Mouse (Mus musculus) embryonic facial prominence, embryonic 13.5 days (tissue): ENCODE data around the gene Nek5. TPM values are rescaled to one million over a fixed set of nuclear protein-coding genes. Genes with fewer than 3 reads are reported as not detected.
"Not testable (repeated sequence)": the region's sequence is repeated elsewhere in the genome, so short reads cannot be mapped to it uniquely, and the experiment has no call there.

Experiments used
- ATAC-seq: fragments of 200-750 bp; cut with Nextera tagmentation; 2 replicates; pipeline ENCODE4 v1.8.0; 2017; ENCODE audit warnings: low read depth; ENCODE audit not compliant: insufficient number of reproducible peaks, insufficient read depth, low FRiP score, low TSS enrichment
- H3K27ac ChIP-seq: fragments of 300-500 bp; sonication (generic); 2 replicates; pipeline ENCODE4 v1.5.1; 2015; ENCODE audit warnings: moderate library complexity, mild to moderate bottlenecking, inconsistent platforms
- H3K27me3 ChIP-seq: fragments of 300-500 bp; sonication (generic); 2 replicates; pipeline ENCODE4 v1.6.1; 2015; ENCODE audit warnings: mild to moderate bottlenecking, inconsistent platforms
- H3K36me3 ChIP-seq: fragments of 300-500 bp; sonication (generic); 2 replicates; pipeline ENCODE4 v1.6.1; 2015; ENCODE audit warnings: mild to moderate bottlenecking, inconsistent platforms
- H3K4me1 ChIP-seq: fragments of 300-500 bp; sonication (generic); 2 replicates; pipeline ENCODE4 v1.6.1; 2015; ENCODE audit warnings: inconsistent platforms
- H3K4me2 ChIP-seq: fragments of 300-500 bp; sonication (generic); 2 replicates; pipeline ENCODE4 v1.6.1; 2015; ENCODE audit warnings: moderate library complexity, mild to moderate bottlenecking, inconsistent platforms
- H3K4me3 ChIP-seq: fragments of 300-500 bp; sonication (generic); 2 replicates; pipeline ENCODE4 v1.5.1; 2015; ENCODE audit warnings: mild to moderate bottlenecking, inconsistent platforms
- H3K9ac ChIP-seq: fragments of 300-500 bp; sonication (generic); 2 replicates; pipeline ENCODE4 v1.6.1; 2015; ENCODE audit warnings: mild to moderate bottlenecking, inconsistent platforms
- H3K9me3 ChIP-seq: fragments of 300-500 bp; sonication (generic); 2 replicates; pipeline ENCODE4 v1.6.1; 2016; ENCODE audit warnings: inconsistent platforms
- WGBS: fragments of 180-500 bp; shearing (Covaris S2); methylation state at CpG from one replicate; pipeline ENCODE4 v1.1.7; 2015; ENCODE audit warnings: mixed read lengths; 5-methylcytosine and 5-hydroxymethylcytosine counted together
- polyA plus RNA-seq: library from polyadenylated mRNA; unstranded; fragments of >200 nt; fragmentation: Nextera tagmentation; extraction: Ambion mirVana; gene quantifications from 2 replicates; pipeline ENCODE4 v1.2.1, GENCODE M21; 2015

Gene Nek5
- polyA plus RNA-seq, 1 experiment from 2014 or later = not detected

DNA sequence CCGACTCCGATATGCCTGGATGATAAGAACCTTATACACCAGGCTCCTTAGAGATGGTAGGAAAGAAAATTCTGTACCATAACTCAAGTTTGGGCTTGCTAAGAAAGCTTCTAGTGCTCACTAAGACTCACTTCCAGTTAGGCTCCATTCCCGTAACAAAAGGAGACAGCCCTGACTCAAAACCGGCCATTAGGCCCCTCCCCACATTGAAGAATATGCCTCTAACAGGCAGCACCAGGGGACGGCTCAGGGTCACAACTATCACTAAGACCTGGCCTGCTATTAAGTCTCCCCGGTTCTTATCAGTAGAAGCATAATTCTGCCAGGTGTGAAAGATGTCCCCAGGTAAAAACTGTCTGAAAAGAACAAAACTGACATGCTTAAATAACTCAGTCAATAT, 21.0 kb upstream of the Nek5 start:
- no peaks in the 10 kb centered on the region for H3K9me3 ChIP-seq
- no peak for ATAC-seq
- WGBS = 78% methylated on average over 6 of the region's 6 CpGs
- H3K9ac ChIP-seq = no peak overlapping the region
- no peaks in the 10 kb centered on the region for H3K27me3 ChIP-seq
- H3K4me3 ChIP-seq = no peak overlapping the region
- no peak overlapping the region for H3K27ac ChIP-seq
- no peak overlapping the region for H3K4me2 ChIP-seq
- peaks cover 21% of the 10 kb centered on the region for H3K36me3 ChIP-seq
- H3K4me1 ChIP-seq = no peaks in the 10 kb centered on the region

- H3K4me1 ChIP-seq = no peaks in the 10 kb centered on the region
- no peaks in the 10 kb centered on the region for H3K9me3 ChIP-seq
- H3K4me2 ChIP-seq = no peak overlapping the region
- no peak overlapping the region for H3K9ac ChIP-seq
- no peak overlapping the region for H3K4me3 ChIP-seq
- H3K27me3 ChIP-seq = no peaks in the 10 kb centered on the region
- WGBS = 75% methylated on average over 1 of the region's 1 CpGs
- ATAC-seq = no peak
- H3K36me3 ChIP-seq = peaks cover 23% of the 10 kb centered on the region
- no peak overlapping the region for H3K27ac ChIP-seq
Measured at GRCm38 (mm10) chr8:22143764-22144491, 19.1 kb upstream of the Nek5 start.

- H3K9me3 ChIP-seq = no peaks in the 10 kb centered on the region
- H3K4me3 ChIP-seq = no peak overlapping the region
- no peaks in the 10 kb centered on the region for H3K27me3 ChIP-seq
- H3K36me3 ChIP-seq = peaks cover 13% of the 10 kb centered on the region; the same call in 1 of the 2 replicates
- 88% methylated on average over 4 of the region's 4 CpGs for WGBS
- H3K4me2 ChIP-seq = no peak overlapping the region
- no peak overlapping the region for H3K27ac ChIP-seq
- no peak for ATAC-seq
- no peaks in the 10 kb centered on the region for H3K4me1 ChIP-seq
- H3K9ac ChIP-seq = no peak overlapping the region
Measured at GRCm38 (mm10) chr8:22142592-22142991, 17.7 kb upstream of the Nek5 start.

GRCm38 (mm10) chr8:22141836-22142385, 17.1 kb upstream of the Nek5 start:
- 85% methylated on average over 4 of the region's 4 CpGs for WGBS
- H3K27me3 ChIP-seq = no peaks in the 10 kb centered on the region
- H3K9me3 ChIP-seq = no peaks in the 10 kb centered on the region
- ATAC-seq = no peak
- H3K27ac ChIP-seq = no peak overlapping the region
- no peak overlapping the region for H3K4me3 ChIP-seq
- peaks cover 13% of the 10 kb centered on the region; the same call in 1 of the 2 replicates for H3K36me3 ChIP-seq
- H3K4me2 ChIP-seq = no peak overlapping the region
- H3K4me1 ChIP-seq = no peaks in the 10 kb centered on the region
- H3K9ac ChIP-seq = no peak overlapping the region

GRCm38 (mm10) chr8:22136462-22136861, 11.6 kb upstream of the Nek5 start:
- not testable (repeated sequence) for H3K4me2 ChIP-seq, H3K9ac ChIP-seq, H3K27me3 ChIP-seq, H3K4me1 ChIP-seq, H3K4me3 ChIP-seq, ATAC-seq, H3K27ac ChIP-seq, H3K9me3 ChIP-seq
- H3K36me3 ChIP-seq = peaks cover 10% of the 10 kb centered on the region; the same call in 1 of the 2 replicates
- WGBS = 64% methylated on average over 9 of the region's 9 CpGs

GRCm38 (mm10) chr8:22134750-22135135, 9.9 kb upstream of the Nek5 start:
- WGBS = 83% methylated on average over 5 of the region's 5 CpGs
- no peak overlapping the region for H3K4me3 ChIP-seq
- H3K36me3 ChIP-seq = peaks cover 9% of the 10 kb centered on the region; the same call in 1 of the 2 replicates
- no peaks in the 10 kb centered on the region for H3K9me3 ChIP-seq
- H3K4me2 ChIP-seq = no peak overlapping the region
- no peak overlapping the region for H3K9ac ChIP-seq
- no peak for ATAC-seq
- no peaks in the 10 kb centered on the region for H3K4me1 ChIP-seq
- no peaks in the 10 kb centered on the region for H3K27me3 ChIP-seq
- no peak overlapping the region for H3K27ac ChIP-seq

GRCm38 (mm10) chr8:22134078-22134749, 9.4 kb upstream of the Nek5 start:
- Histone ChIP-seq H3K27me3 (no peaks in the 10 kb centered on the region), H3K4me3 (no peak overlapping the region), H3K9me3 (no peaks in the 10 kb centered on the region), H3K36me3 (peaks cover 9% of the 10 kb centered on the region; the same call in 1 of the 2 replicates), H3K27ac (no peak overlapping the region), H3K4me2 (no peak overlapping the region), H3K9ac (no peak overlapping the region), H3K4me1 (no peaks in the 10 kb centered on the region)
- 95% methylated on average over 7 of the region's 7 CpGs for WGBS
- 0 out of 2 replicates have a peak, but pooled peaks have one; percentile 37 for ATAC-seq

GRCm38 (mm10) chr8:22132062-22132461, 7.2 kb upstream of the Nek5 start:
- Histone ChIP-seq H3K4me3 (no peak overlapping the region), H3K9me3 (no peaks in the 10 kb centered on the region), H3K4me1 (no peaks in the 10 kb centered on the region), H3K9ac (no peak overlapping the region), H3K27ac (no peak overlapping the region), H3K4me2 (no peak overlapping the region), H3K27me3 (no peaks in the 10 kb centered on the region), H3K36me3 (peaks cover 23% of the 10 kb centered on the region)
- WGBS = 62% methylated on average over 12 of the region's 12 CpGs
- ATAC-seq = no peak

- H3K4me3 ChIP-seq = no peak overlapping the region
- H3K36me3 ChIP-seq = no peaks in the 10 kb centered on the region
- no peak overlapping the region for H3K4me2 ChIP-seq
- no peaks in the 10 kb centered on the region for H3K4me1 ChIP-seq
- H3K9ac ChIP-seq = no peak overlapping the region
- no peak overlapping the region for H3K27ac ChIP-seq
- H3K27me3 ChIP-seq = no peaks in the 10 kb centered on the region
- no peaks in the 10 kb centered on the region; the same call in 1 of the 2 replicates for H3K9me3 ChIP-seq
- 75% methylated on average over 4 of the region's 4 CpGs for WGBS
- no peak for ATAC-seq
Measured at GRCm38 (mm10) chr8:22107020-22107419, 17.8 kb downstream of the Nek5 start.

- WGBS = 46% methylated on average over 8 of the region's 8 CpGs
- H3K4me2 ChIP-seq = no peak overlapping the region
- ATAC-seq = no peak
Measured at GRCm38 (mm10) chr8:22091568-22091967, 33.3 kb downstream of the Nek5 start.

DNA sequence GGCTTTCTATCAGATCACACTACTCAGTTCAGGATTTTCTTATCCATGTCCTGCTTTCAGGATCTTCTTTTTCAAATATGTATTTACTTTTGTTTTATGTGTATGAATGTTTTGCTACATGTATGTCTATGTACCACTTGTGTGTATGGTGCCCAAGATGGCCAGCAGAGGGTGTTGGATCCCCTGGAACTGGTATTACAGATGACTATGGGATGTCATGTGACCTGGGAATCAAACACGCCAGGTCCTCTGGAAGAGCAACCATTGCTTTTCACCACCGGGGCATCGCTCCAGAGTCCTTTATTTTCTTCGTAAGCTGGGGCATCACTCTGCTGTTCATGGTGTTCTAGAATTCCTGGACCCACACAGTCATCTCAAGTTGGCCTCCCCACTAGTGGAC, 35.6 kb downstream of the Nek5 start:
- Histone ChIP-seq H3K4me3 (no peak overlapping the region), H3K36me3 (no peaks in the 10 kb centered on the region), H3K9ac (no peak overlapping the region), H3K4me2 (no peak overlapping the region), H3K4me1 (no peaks in the 10 kb centered on the region), H3K9me3 (no peaks in the 10 kb centered on the region), H3K27me3 (no peaks in the 10 kb centered on the region), H3K27ac (no peak overlapping the region)
- no peak for ATAC-seq
- 89% methylated on average over 4 of the region's 4 CpGs for WGBS

More at GRCm38 (mm10) chr8:22091568-22091967, 33.3 kb downstream of the Nek5 start:
- Histone ChIP-seq H3K9me3 (no peaks in the 10 kb centered on the region), H3K4me3 (no peak overlapping the region), H3K36me3 (no peaks in the 10 kb centered on the region), H3K4me1 (no peaks in the 10 kb centered on the region), H3K9ac (no peak overlapping the region), H3K27ac (no peak overlapping the region), H3K27me3 (no peaks in the 10 kb centered on the region)
